Mouse (Mus musculus) megakaryocyte, embryonic 14.5 days (primary cell): Measurements from ENCODE around the gene Eln.

Experiments
- FLI1 ChIP-seq: IDR thresholded peaks from 2 replicates; pipeline ENCODE4 v1.6.1; 2012; ENCODE audit warnings: low read length, inconsistent platforms, mixed read lengths
- GATA1 ChIP-seq: IDR thresholded peaks from 3 replicates; pipeline ENCODE4 v1.6.1; 2012; ENCODE audit warnings: mixed read lengths, low read length, inconsistent platforms, borderline replicate concordance

DNA sequence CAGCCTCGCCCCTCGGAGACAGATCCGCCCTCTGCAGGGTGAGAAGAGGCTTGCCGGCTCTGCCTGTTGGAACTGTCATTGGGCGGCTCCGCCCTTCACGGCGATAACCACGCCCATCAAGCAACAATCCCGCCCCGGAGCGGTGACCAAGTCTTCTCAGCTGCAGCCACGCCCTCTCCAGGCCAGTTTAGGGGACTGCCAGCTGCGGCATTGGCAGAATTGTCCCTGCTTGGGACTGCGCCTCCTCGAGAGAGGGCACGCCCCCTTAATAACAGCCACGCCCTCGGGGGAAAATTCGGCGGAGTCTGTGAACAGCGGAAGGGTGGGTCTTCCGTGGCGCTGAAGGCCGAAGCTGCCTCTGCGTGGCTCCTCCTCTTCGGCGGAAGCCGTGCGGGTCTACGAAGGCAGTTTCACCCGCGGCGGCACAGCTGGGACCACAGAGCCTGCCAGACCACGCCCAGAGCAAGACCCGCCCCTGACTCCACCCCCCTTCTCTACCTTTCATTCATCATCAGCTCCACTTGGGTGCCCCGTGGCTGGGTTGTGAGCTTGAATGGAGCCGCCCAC lies 58.3 kb downstream of the Eln start:
- TF ChIP-seq GATA1 (no peak), FLI1 (no peak)
